ENCODE assay signal across 27 mouse cellular contexts in genomic region chr2:118907781-118908180, GRCm38 (mm10). TPM values are rescaled to one million over a fixed set of nuclear protein-coding genes. Genes with fewer than 3 reads are reported as not detected.
DNase-seq lines count a peak whose midpoint lies in the region; ATAC-seq and TF ChIP-seq lines count a peak whose summit lies in the region.
"Had no signal": no experiment of that assay in that cellular context is flagged by ENCODE, and none has a peak within 500 bp of the region (broad histone marks: within the 10 kb centered on the region; RNA-seq: fewer than 3 reads in every experiment).

No protein-coding gene starts in this region.

- intact Hi-C loops in heart, adult 2 months (cut with DNase I) = no loop called here
- intact Hi-C loops in heart, postnatal 14 days (cut with DNase I) = loop anchor here (10.0 kb wide), 1 partner anchor 277 kb away; no protein-coding TSS in a partner anchor

- 37% methylated on average over 3 of the region's 3 CpGs for WGBS in heart, adult 2 months
- WGBS in heart, embryonic 10.5 days = 81% methylated on average over 3 of the region's 3 CpGs
- WGBS in liver, adult 2 months = 29% methylated on average over 3 of the region's 3 CpGs
- WGBS in liver, embryonic 12.5 days (ENCODE audit: insufficient replicate concordance) = 70% methylated on average over 3 of the region's 3 CpGs

- no peak for TF ChIP-seq CTCF in heart, adult 2 months (IDR thresholded peaks at IDR 0.05)
- no peak for TF ChIP-seq CTCF in liver, adult 2 months (IDR thresholded peaks at IDR 0.05; ENCODE audit: low read depth, low read length)
- no peak for TF ChIP-seq CTCF in CH12.LX (conservative IDR thresholded peaks at IDR 0.05 in 1 of 2, IDR thresholded peaks at IDR 0.05 in 1 of 2; ENCODE audit: low read depth in 2 of 2, low read length in 2 of 2)

- peak in 1 of 2 experiments; percentile 60 for DNase-seq in heart, adult 2 months
- no peak for DNase-seq in heart, postnatal 4 days
- peak; percentile 37 to 39 for DNase-seq in heart, postnatal 14 days
- DNase-seq in heart, embryonic 10.5 days (ENCODE audit: low spot score) = no peak
- DNase-seq in liver, adult 2 months (ENCODE audit: extremely low read depth, low read depth, low spot score) = peak; percentile 37
- no peak for DNase-seq in CH12.LX (ENCODE audit: extremely low read depth)
- no peak for DNase-seq in adrenal gland, postnatal 25 days
- DNase-seq: adrenal gland, adult 8-10 months; adrenal gland, postnatal 14 days; cerebellum, adult 11 months; cerebellum, adult 18-20 months; cerebellum, adult 8-10 months; cerebellum, adult 9-11 months; cerebellum, postnatal 14 days; cerebellum, postnatal 36 days; embryo, embryonic 11 days had no signal

- no peak overlapping the region for H3K4me2 ChIP-seq in liver, embryonic 12.5 days
- peak overlapping the region; percentile 57; the same call in 1 of the 2 replicates for H3K4me2 ChIP-seq in CH12.LX (ENCODE audit: insufficient read depth, low read depth, poor library complexity, severe bottlenecking)
- H3K4me2 ChIP-seq: embryonic facial prominence, embryonic 13.5 days; embryonic facial prominence, embryonic 15.5 days; forebrain, embryonic 12.5 days had no signal

- H3K79me2 ChIP-seq in heart, adult 2 months (replicated peaks; ENCODE audit: control insufficient read depth, insufficient read depth, low read length) = peaks cover 1% of the 10 kb centered on the region
- peaks cover 39% of the 10 kb centered on the region; the same call in 1 of the 2 replicates for H3K79me2 ChIP-seq in liver, adult 2 months (ENCODE audit: control insufficient read depth, insufficient read depth, low read length)
- H3K79me2 ChIP-seq in CH12.LX (replicated peaks; ENCODE audit: control insufficient read depth, extremely low read depth, insufficient read depth, poor library complexity, severe bottlenecking) = peaks cover 92% of the 10 kb centered on the region

- in situ Hi-C loops in CH12.LX (cut with MboI; ENCODE audit: low pct_ligation_motif_present, low pct_unique_long_range_greater_than_20kb, low sequenced_read_pairs) = no loop called here

- peak overlapping the region; percentile 8; the same call in 1 of the 2 replicates for H3K27ac ChIP-seq in heart, adult 2 months
- H3K27ac ChIP-seq in heart, embryonic 10.5 days = no peak overlapping the region
- H3K27ac ChIP-seq in liver, adult 2 months (replicated peaks; ENCODE audit: insufficient read depth, low read depth, low read length) = no peak overlapping the region
- H3K27ac ChIP-seq in liver, embryonic 12.5 days = no peak overlapping the region
- H3K27ac ChIP-seq in CH12.LX (ENCODE audit: insufficient read depth, low read depth) = peak overlapping the region; percentile 48
- H3K27ac ChIP-seq: embryonic facial prominence, embryonic 13.5 days; embryonic facial prominence, embryonic 15.5 days; forebrain, embryonic 10.5 days; forebrain, embryonic 12.5 days had no signal

- ATAC-seq in liver, embryonic 12.5 days = no peak
- ATAC-seq: activated CD4-positive, CD25-positive, alpha-beta regulatory T cell, adult 4 months; forebrain, embryonic 14.5 days; forebrain, embryonic 16.5 days; Patski had no signal

- TF ChIP-seq EP300 in heart, adult 2 months (IDR thresholded peaks at IDR 0.05; ENCODE audit: insufficient read depth, low read depth, low read length) = peak; percentile 49; the same call in 1 of the 2 replicates
- no peak for TF ChIP-seq EP300 in CH12.LX (IDR thresholded peaks at IDR 0.05; ENCODE audit: low read length)

- dilution Hi-C loops in CH12.LX (cut with MboI; ENCODE audit: extremely low pct_ligation_motif_present, extremely low pct_unique_long_range_greater_than_20kb, low sequenced_read_pairs) = no loop called here

- no peak overlapping the region for H3K9ac ChIP-seq in heart, adult 2 months (ENCODE audit: low read depth, low read length)
- no peak overlapping the region for H3K9ac ChIP-seq in liver, adult 2 months (ENCODE audit: low read depth, low read length)
- no peak overlapping the region for H3K9ac ChIP-seq in liver, embryonic 12.5 days
- peak overlapping the region; percentile 29; the same call in 1 of the 2 replicates for H3K9ac ChIP-seq in CH12.LX (ENCODE audit: insufficient read depth, low read depth)
- H3K9ac ChIP-seq: embryonic facial prominence, embryonic 13.5 days; embryonic facial prominence, embryonic 15.5 days; forebrain, embryonic 12.5 days had no signal

- TF ChIP-seq POLR2A in heart, adult 2 months (IDR thresholded peaks at IDR 0.05; ENCODE audit: insufficient read depth, low read depth, low read length) = no peak
- no peak for TF ChIP-seq POLR2A in liver, adult 2 months (IDR thresholded peaks at IDR 0.05; ENCODE audit: extremely low read depth, insufficient read depth, low read length)
- no peak for TF ChIP-seq POLR2A in CH12.LX (IDR thresholded peaks at IDR 0.05; ENCODE audit: low read depth, low read length)

- no peak for TF ChIP-seq RAD21 in CH12.LX (IDR thresholded peaks at IDR 0.05; ENCODE audit: low read depth, low read length)

- H3K36me3 ChIP-seq in heart, adult 2 months (ENCODE audit: control insufficient read depth, insufficient read depth, low read length) = no peaks in the 10 kb centered on the region
- H3K36me3 ChIP-seq in heart, embryonic 10.5 days = no peaks in the 10 kb centered on the region
- no peaks in the 10 kb centered on the region for H3K36me3 ChIP-seq in liver, adult 2 months (ENCODE audit: control insufficient read depth, insufficient read depth, low read length)
- H3K36me3 ChIP-seq in liver, embryonic 12.5 days = no peaks in the 10 kb centered on the region
- H3K36me3 ChIP-seq in CH12.LX (replicated peaks in 1 of 2; ENCODE audit: control insufficient read depth in 1 of 2, insufficient read depth in 1 of 2, low read length in 1 of 2) = peaks cover 0 to 13% of the 10 kb centered on the region in 2 experiments
- H3K36me3 ChIP-seq: embryonic facial prominence, embryonic 13.5 days; embryonic facial prominence, embryonic 15.5 days; forebrain, embryonic 10.5 days; forebrain, embryonic 12.5 days had no signal

- H3K27me3 ChIP-seq in heart, adult 2 months (ENCODE audit: control insufficient read depth, insufficient read depth, low read length) = no peaks in the 10 kb centered on the region
- 0 out of 2 replicates have a peak, but pooled peaks cover 5% of the 10 kb centered on the region for H3K27me3 ChIP-seq in heart, embryonic 10.5 days (ENCODE audit: insufficient read depth, poor library complexity, severe bottlenecking)
- H3K27me3 ChIP-seq in liver, adult 2 months (ENCODE audit: control insufficient read depth, insufficient read depth, low read length) = no peaks in the 10 kb centered on the region
- no peaks in the 10 kb centered on the region; the same call in 1 of the 2 replicates for H3K27me3 ChIP-seq in liver, embryonic 12.5 days (replicated peaks)
- no peaks in the 10 kb centered on the region for H3K27me3 ChIP-seq in CH12.LX (replicated peaks)
- H3K27me3 ChIP-seq: embryonic facial prominence, embryonic 15.5 days; Patski had no signal

- no peaks in the 10 kb centered on the region for H3K9me3 ChIP-seq in heart, embryonic 10.5 days
- no peaks in the 10 kb centered on the region for H3K9me3 ChIP-seq in liver, embryonic 12.5 days (replicated peaks)
- H3K9me3 ChIP-seq in CH12.LX (replicated peaks; ENCODE audit: low read length) = no peaks in the 10 kb centered on the region
- H3K9me3 ChIP-seq: embryonic facial prominence, embryonic 13.5 days; embryonic facial prominence, embryonic 15.5 days; forebrain, embryonic 10.5 days; forebrain, embryonic 12.5 days; G1E had no signal

- no peak overlapping the region for H3K4me3 ChIP-seq in heart, adult 2 months
- H3K4me3 ChIP-seq in heart, embryonic 10.5 days = no peak overlapping the region
- H3K4me3 ChIP-seq in liver, adult 2 months (ENCODE audit: insufficient read depth, low read depth, low read length) = no peak overlapping the region
- no peak overlapping the region for H3K4me3 ChIP-seq in liver, embryonic 12.5 days
- no peak overlapping the region for H3K4me3 ChIP-seq in CH12.LX (replicated peaks in 1 of 3; ENCODE audit: low read depth in 2 of 3, low read length in 2 of 3, poor library complexity in 1 of 3)
- H3K4me3 ChIP-seq: embryonic facial prominence, embryonic 13.5 days; embryonic facial prominence, embryonic 15.5 days; erythroblast, embryonic 14.5 days; forebrain, embryonic 10.5 days; forebrain, embryonic 12.5 days had no signal

- H3K4me1 ChIP-seq in heart, adult 2 months (ENCODE audit: control insufficient read depth, insufficient read depth, low read length) = peaks cover 14% of the 10 kb centered on the region
- peaks cover 22% of the 10 kb centered on the region for H3K4me1 ChIP-seq in heart, embryonic 10.5 days
- peaks cover 9% of the 10 kb centered on the region for H3K4me1 ChIP-seq in liver, adult 2 months (ENCODE audit: control insufficient read depth, insufficient read depth, low read length)
- H3K4me1 ChIP-seq in liver, embryonic 12.5 days = peaks cover 92% of the 10 kb centered on the region
- peaks cover 43 to 84% of the 10 kb centered on the region in 2 experiments for H3K4me1 ChIP-seq in CH12.LX (ENCODE audit: control insufficient read depth in 1 of 2, insufficient read depth in 2 of 2)

RNA-seq across cellular contexts. Expression of gene Bahd1, which starts 7.6 kb away (rescaled TPM):
- total RNA-seq in heart, adult 2 months (2021) = 10 to 100 TPM; 14.8 to 20.1 TPM
- polyA plus RNA-seq in heart, adult 2 months (2012; rRNA removed) = 9.5 and 9.9 TPM in 2 replicates
- total RNA-seq in heart, postnatal 4 days (2021) = 10 to 100 TPM in 1 of 2 experiments, 1 to 10 TPM in 1; 9.6 to 10.3 TPM
- 10 to 100 TPM; 15.9 to 17.7 TPM for total RNA-seq in heart, postnatal 14 days (2021)
- polyA plus RNA-seq in heart, embryonic 10.5 days (2016; fragmentation: Nextera tagmentation; extraction: Ambion mirVana) = 3.3 and 4.4 TPM in 2 replicates
- 2.3 and 3.1 TPM in 2 replicates for total RNA-seq in liver, adult 2 months (2014; rRNA removed)
- polyA plus RNA-seq in liver, adult 2 months (2012; rRNA removed) = 5.8 and 6.3 TPM in 2 replicates
- 5.1 and 5.6 TPM in 2 replicates for polyA plus RNA-seq in liver, embryonic 12.5 days (2016; fragmentation: Nextera tagmentation; extraction: Ambion mirVana)
- total RNA-seq in CH12.LX (2012; rRNA removed) (28.7 and 32.1 TPM in 2 replicates), CH12.LX (2014; rRNA removed) (14.1 and 15.3 TPM in 2 replicates)
- 37.5 and 37.8 TPM in 2 replicates for polyA plus RNA-seq in CH12.LX (2012; ENCODE audit: insufficient read length, low read depth)
- total RNA-seq in adrenal gland, postnatal 25 days (2021) = 42.6 and 54.4 TPM in 2 replicates

RNA-seq across cellular contexts. Expression of gene Chst14, which starts 18.5 kb away (rescaled TPM):
- 1 to 10 TPM; 7.8 to 8.2 TPM for total RNA-seq in heart, adult 2 months (2021)
- polyA plus RNA-seq in heart, adult 2 months (2012; rRNA removed) = 9.5 and 10.4 TPM in 2 replicates
- total RNA-seq in heart, postnatal 4 days (2021) = 10 to 100 TPM; 15.0 to 15.4 TPM
- total RNA-seq in heart, postnatal 14 days (2021) = 10 to 100 TPM; 10.2 to 11.3 TPM
- polyA plus RNA-seq in heart, embryonic 10.5 days (2016; fragmentation: Nextera tagmentation; extraction: Ambion mirVana) = 18.8 and 20.1 TPM in 2 replicates
- 0.55 and 1.2 TPM in 2 replicates for total RNA-seq in liver, adult 2 months (2014; rRNA removed)
- 1.8 and 2.0 TPM in 2 replicates for polyA plus RNA-seq in liver, adult 2 months (2012; rRNA removed)
- polyA plus RNA-seq in liver, embryonic 12.5 days (2016; fragmentation: Nextera tagmentation; extraction: Ambion mirVana) = 8.8 and 9.5 TPM in 2 replicates
- 4.4 and 5.1 TPM in 2 replicates for total RNA-seq in CH12.LX (2012; rRNA removed)
- total RNA-seq in CH12.LX (2014; rRNA removed) = 3.1 and 4.7 TPM in 2 replicates
- polyA plus RNA-seq in CH12.LX (2012; ENCODE audit: insufficient read length, low read depth) = 6.7 and 8.4 TPM in 2 replicates
- total RNA-seq in adrenal gland, postnatal 25 days (2021) = 12.6 and 19.1 TPM in 2 replicates

RNA-seq across cellular contexts. Expression of gene Ivd, which starts 46.0 kb away (rescaled TPM):
- 100 to 1,000 TPM; 356 to 463 TPM for total RNA-seq in heart, adult 2 months (2021)
- 215 and 327 TPM in 2 replicates for polyA plus RNA-seq in heart, adult 2 months (2012; rRNA removed)
- 10 to 100 TPM; 92.0 to 92.6 TPM for total RNA-seq in heart, postnatal 4 days (2021)
- total RNA-seq in heart, postnatal 14 days (2021) = 100 to 1,000 TPM; 150 to 163 TPM
- polyA plus RNA-seq in heart, embryonic 10.5 days (2016; fragmentation: Nextera tagmentation; extraction: Ambion mirVana) = 67.2 and 82.4 TPM in 2 replicates
- total RNA-seq in liver, adult 2 months (2014; rRNA removed) = 127 and 146 TPM in 2 replicates
- 146 and 216 TPM in 2 replicates for polyA plus RNA-seq in liver, adult 2 months (2012; rRNA removed)
- 27.9 and 30.8 TPM in 2 replicates for polyA plus RNA-seq in liver, embryonic 12.5 days (2016; fragmentation: Nextera tagmentation; extraction: Ambion mirVana)
- total RNA-seq in CH12.LX (2012; rRNA removed) (28.4 and 29.3 TPM in 2 replicates), CH12.LX (2014; rRNA removed) (25.5 and 30.0 TPM in 2 replicates)
- 27.6 and 34.5 TPM in 2 replicates for polyA plus RNA-seq in CH12.LX (2012; ENCODE audit: insufficient read length, low read depth)
- 342 and 470 TPM in 2 replicates for total RNA-seq in adrenal gland, postnatal 25 days (2021)

Comparison
In these comparisons a context has a peak if more than half of its experiments do, and no peak if none do; other contexts are left out.
1. DNase-seq: peak in heart, postnatal 14 days (2 of 2) and liver, adult 2 months (single experiment); none in heart, postnatal 4 days (single experiment), heart, embryonic 10.5 days (single experiment), CH12.LX (single experiment) and adrenal gland, postnatal 25 days (single experiment).
2. H3K27ac ChIP-seq: peak in heart, adult 2 months (single experiment) and CH12.LX (single experiment); none in heart, embryonic 10.5 days (single experiment), liver, adult 2 months (single experiment) and liver, embryonic 12.5 days (single experiment).